Mouse (Mus musculus) thymus, adult 2 months (tissue): Measurements from ENCODE around the gene Ankfn1. TPM values are rescaled to one million over a fixed set of nuclear protein-coding genes. Genes with fewer than 3 reads are reported as not detected.

Experiments
- DNase-seq: peaks from one replicate; pipeline ENCODE4 v3.0.0; 2021
- H3K27ac ChIP-seq: fragments of 200-500 bp; 2 replicates; pipeline ENCODE4 v1.5.1; 2012; ENCODE audit warnings: low read length, control low read depth; ENCODE audit not compliant: control insufficient read depth, insufficient read depth
- H3K27me3 ChIP-seq: fragments of 200-500 bp; 2 replicates; pipeline ENCODE4 v1.6.1; 2012; ENCODE audit warnings: mild to moderate bottlenecking, low read length, moderate library complexity, mixed read lengths; ENCODE audit not compliant: control insufficient read depth, insufficient read depth
- H3K36me3 ChIP-seq: fragments of 200-500 bp; 2 replicates; pipeline ENCODE4 v1.6.1; 2012; ENCODE audit warnings: mild to moderate bottlenecking, low read length, moderate library complexity; ENCODE audit not compliant: control insufficient read depth, insufficient read depth
- H3K4me1 ChIP-seq: fragments of 200-500 bp; replicated peaks from 2 replicates; pipeline ENCODE4 v1.6.1; 2012; ENCODE audit warnings: low read length; ENCODE audit not compliant: control insufficient read depth, insufficient read depth
- H3K4me3 ChIP-seq: fragments of 200-500 bp; 2 replicates; pipeline ENCODE4 v1.5.1; 2012; ENCODE audit warnings: mild to moderate bottlenecking, low read length, control low read depth, moderate library complexity; ENCODE audit not compliant: control insufficient read depth, insufficient read depth
- CTCF ChIP-seq: fragments of 200-500 bp; IDR thresholded peaks from 2 replicates; pipeline ENCODE4 v1.5.1; 2012; ENCODE audit warnings: mild to moderate bottlenecking, control low read depth, low read length, moderate library complexity, borderline replicate concordance; ENCODE audit not compliant: control insufficient read depth, poor library complexity, insufficient read depth; ENCODE audit errors: extremely low read depth
- POLR2A ChIP-seq: fragments of 200-500 bp; IDR thresholded peaks from 2 replicates; pipeline ENCODE4 v1.6.1; 2012; ENCODE audit warnings: mild to moderate bottlenecking, low read length, control low read depth, moderate library complexity; ENCODE audit not compliant: control insufficient read depth, poor library complexity, insufficient read depth; ENCODE audit errors: extremely low read depth
- WGBS: fragments of 180-500 bp; shearing (Covaris S2); methylation state at CpG from one replicate; pipeline ENCODE4 v1.1.7; 2018; 5-methylcytosine and 5-hydroxymethylcytosine counted together
- polyA plus RNA-seq: library from polyadenylated mRNA; depleted of rRNA; stranded (reverse); fragments of >200 nt; gene quantifications from 2 replicates; pipeline ENCODE4 v1.2.3, GENCODE M21; 2012

The Ankfn1 gene
- polyA plus RNA-seq, 1 experiment: 0.07 TPM

- Histone ChIP-seq H3K4me3 (no peak overlapping the region), H3K4me1 (no peaks in the 10 kb centered on the region), H3K27me3 (no peaks in the 10 kb centered on the region), H3K27ac (no peak overlapping the region), H3K36me3 (no peaks in the 10 kb centered on the region)
- no peak for DNase-seq
- TF ChIP-seq CTCF (no peak), POLR2A (no peak)
- 90% methylated on average over 3 of the region's 3 CpGs for WGBS
Measured at GRCm38 (mm10) chr11:89792709-89793108, 15.3 kb upstream of the Ankfn1 start.

GRCm38 (mm10) chr11:89776070-89776469, 1.4 kb downstream of the Ankfn1 start:
- H3K36me3 ChIP-seq: no peaks in the 10 kb centered on the region
- WGBS: 82% methylated on average over 3 of the region's 3 CpGs
- TF ChIP-seq CTCF (no peak), POLR2A (no peak)
- no peak overlapping the region for H3K27ac ChIP-seq
- H3K4me1 ChIP-seq: no peaks in the 10 kb centered on the region
- no peak overlapping the region for H3K4me3 ChIP-seq
- no peak for DNase-seq
- H3K27me3 ChIP-seq: no peaks in the 10 kb centered on the region

- no peak overlapping the region for H3K4me3 ChIP-seq
- H3K27ac ChIP-seq: no peak overlapping the region
- H3K36me3 ChIP-seq: no peaks in the 10 kb centered on the region
- no peaks in the 10 kb centered on the region for H3K27me3 ChIP-seq
- 48% methylated on average over 3 of the region's 3 CpGs for WGBS
- TF ChIP-seq CTCF: no peak
- TF ChIP-seq POLR2A: no peak
- no peaks in the 10 kb centered on the region for H3K4me1 ChIP-seq
- no peak for DNase-seq
Measured at GRCm38 (mm10) chr11:89774913-89775312, 2.5 kb downstream of the Ankfn1 start.

- Histone ChIP-seq H3K4me1 (no peaks in the 10 kb centered on the region), H3K27ac (no peak overlapping the region), H3K36me3 (no peaks in the 10 kb centered on the region), H3K4me3 (no peak overlapping the region), H3K27me3 (no peaks in the 10 kb centered on the region)
- TF ChIP-seq CTCF (no peak), POLR2A (no peak)
- 92% methylated on average over 2 of the region's 2 CpGs for WGBS
- DNase-seq: no peak
Measured at GRCm38 (mm10) chr11:89772941-89773340, 4.5 kb downstream of the Ankfn1 start.

GRCm38 (mm10) chr11:89765770-89766148, 11.7 kb downstream of the Ankfn1 start:
- Histone ChIP-seq H3K27me3 (no peaks in the 10 kb centered on the region), H3K4me1 (no peaks in the 10 kb centered on the region), H3K36me3 (no peaks in the 10 kb centered on the region), H3K4me3 (no peak overlapping the region), H3K27ac (no peak overlapping the region)
- DNase-seq: no peak
- WGBS: 89% methylated on average over 2 of the region's 2 CpGs
- TF ChIP-seq POLR2A (no peak), CTCF (no peak)

GRCm38 (mm10) chr11:89765014-89765769, 12.3 kb downstream of the Ankfn1 start:
- Histone ChIP-seq H3K36me3 (no peaks in the 10 kb centered on the region), H3K27me3 (no peaks in the 10 kb centered on the region), H3K4me3 (no peak overlapping the region), H3K4me1 (no peaks in the 10 kb centered on the region), H3K27ac (no peak overlapping the region)
- DNase-seq: no peak
- 90% methylated on average over 2 of the region's 2 CpGs for WGBS
- no peak for TF ChIP-seq CTCF
- TF ChIP-seq POLR2A: no peak
